Mouse (Mus musculus): ENCODE measurements around the gene Aspscr1.

DNA sequence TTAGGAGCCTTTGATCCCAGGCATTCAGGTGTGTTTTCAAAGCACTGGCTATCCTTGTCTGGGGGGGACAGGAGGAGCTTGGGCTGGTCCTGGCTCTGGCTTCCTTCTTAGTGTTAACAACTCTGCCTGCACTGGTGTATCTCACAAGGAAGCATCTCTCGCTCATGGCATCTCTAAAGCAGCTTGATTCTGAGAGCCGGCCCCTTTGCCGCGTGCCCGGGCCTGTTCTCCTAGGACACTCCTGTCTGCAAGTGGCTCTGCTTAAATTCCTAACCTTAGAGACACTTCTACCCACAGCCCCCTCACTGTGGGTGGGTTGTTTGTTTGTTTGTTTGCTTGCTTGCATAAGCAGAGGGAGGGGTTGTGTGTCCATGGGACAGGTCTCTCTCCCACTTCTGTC lies 35.2 kb downstream of the Aspscr1 start:
- no peak for TF ChIP-seq CTCF (IDR thresholded peaks at IDR 0.05)
- TF ChIP-seq POLR2A (IDR thresholded peaks at IDR 0.05; ENCODE audit: insufficient read depth, low read depth, low read length): no peak
